Mouse (Mus musculus) retina, postnatal 7 days (tissue): ENCODE results near the gene Adamts13.

Source experiments
- DNase-seq: peaks from one replicate; pipeline ENCODE4 v3.0.0-alpha.2; 2012; ENCODE audit warnings: low read depth, low spot score

Adamts13 gene

GRCm38 (mm10) chr2:27036003-27036402 is 62.8 kb downstream of the Adamts13 start:
- no peak for DNase-seq

- DNase-seq = no peak
Measured at GRCm38 (mm10) chr2:27037008-27037407, 63.8 kb downstream of the Adamts13 start.

- peak; percentile 70 for DNase-seq
Measured at GRCm38 (mm10) chr2:27038596-27038995, 65.4 kb downstream of the Adamts13 start.

GRCm38 (mm10) chr2:27039286-27039685 is 66.1 kb downstream of the Adamts13 start:
- DNase-seq = no peak

GRCm38 (mm10) chr2:27042131-27042844 is 69.1 kb downstream of the Adamts13 start:
- no peak for DNase-seq

- peak; percentile 60 for DNase-seq
Measured at GRCm38 (mm10) chr2:27043461-27043860, 70.2 kb downstream of the Adamts13 start.

- no peak for DNase-seq
Measured at GRCm38 (mm10) chr2:27044166-27044565, 71.0 kb downstream of the Adamts13 start.

- no peak for DNase-seq
Measured at GRCm38 (mm10) chr2:27044641-27045040, 71.4 kb downstream of the Adamts13 start.

- no peak for DNase-seq
Measured at GRCm38 (mm10) chr2:27045979-27046770, 73.0 kb downstream of the Adamts13 start.

- DNase-seq = no peak
Measured at GRCm38 (mm10) chr2:27049408-27049807, 76.2 kb downstream of the Adamts13 start.

GRCm38 (mm10) chr2:27058251-27058650 is 85.0 kb downstream of the Adamts13 start:
- DNase-seq = no peak

GRCm38 (mm10) chr2:27058751-27059150 is 85.5 kb downstream of the Adamts13 start:
- no peak for DNase-seq

GRCm38 (mm10) chr2:27059187-27059586 is 86.0 kb downstream of the Adamts13 start:
- no peak for DNase-seq
